Mouse (Mus musculus) hindbrain, embryonic 15.5 days (tissue): ENCODE measurements around the gene Arhgap21. TPM values are rescaled to one million over a fixed set of nuclear protein-coding genes. Genes with fewer than 3 reads are reported as not detected.
A peak's percentile ranks its signal among the peaks of the same experiment; 100 is the strongest.

Source experiments
- ATAC-seq: fragments of 200-750 bp; cut with Nextera tagmentation; 2 replicates; pipeline ENCODE4 v1.8.0; 2017; ENCODE audit warnings: low read depth, moderate number of reproducible peaks, moderate TSS enrichment; ENCODE audit not compliant: low FRiP score
- H3K27ac ChIP-seq: fragments of 300-500 bp; sonication (generic); replicated peaks from 2 replicates; pipeline ENCODE4 v1.5.1; 2015; ENCODE audit warnings: mild to moderate bottlenecking, inconsistent platforms
- H3K27me3 ChIP-seq: fragments of 300-500 bp; sonication (generic); 2 replicates; pipeline ENCODE4 v1.6.1; 2015; ENCODE audit warnings: control low read depth, inconsistent platforms
- H3K36me3 ChIP-seq: fragments of 300-500 bp; sonication (generic); 2 replicates; pipeline ENCODE4 v1.6.1; 2015; ENCODE audit warnings: control low read depth, inconsistent platforms
- H3K4me1 ChIP-seq: fragments of 300-500 bp; sonication (generic); replicated peaks from 2 replicates; pipeline ENCODE4 v1.6.1; 2015; ENCODE audit warnings: control low read depth, inconsistent platforms
- H3K4me2 ChIP-seq: fragments of 300-500 bp; sonication (generic); 2 replicates; pipeline ENCODE4 v1.6.1; 2015; ENCODE audit warnings: moderate library complexity, mild to moderate bottlenecking, inconsistent platforms
- H3K4me3 ChIP-seq: fragments of 300-500 bp; sonication (generic); 2 replicates; pipeline ENCODE4 v1.5.1; 2015; ENCODE audit warnings: mild to moderate bottlenecking, inconsistent platforms
- H3K9ac ChIP-seq: fragments of 300-500 bp; sonication (generic); 2 replicates; pipeline ENCODE4 v1.6.1; 2015; ENCODE audit warnings: inconsistent platforms
- H3K9me3 ChIP-seq: fragments of 300-500 bp; sonication (generic); 2 replicates; pipeline ENCODE4 v1.6.1; 2016; ENCODE audit warnings: control low read depth, inconsistent platforms
- WGBS: fragments of 180-500 bp; shearing (Covaris S2); methylation state at CpG from one replicate; pipeline ENCODE4 v1.1.7; 2015; 5-methylcytosine and 5-hydroxymethylcytosine counted together
- polyA plus RNA-seq: library from polyadenylated mRNA; unstranded; fragments of >200 nt; fragmentation: Nextera tagmentation; extraction: Ambion mirVana; gene quantifications from 2 replicates; pipeline ENCODE4 v1.2.1, GENCODE M21; 2015

Gene Arhgap21
- polyA plus RNA-seq, 1 experiment from 2014 or later, result 36.9 TPM

GRCm38 (mm10) chr2:20963226-20963805 is 5.4 kb downstream of the Arhgap21 start:
- Histone ChIP-seq H3K4me1 (peaks cover 56% of the 10 kb centered on the region), H3K36me3 (no peaks in the 10 kb centered on the region), H3K27ac (no peak overlapping the region), H3K9ac (no peak overlapping the region), H3K9me3 (no peaks in the 10 kb centered on the region), H3K4me2 (peak overlapping the region; percentile 35), H3K4me3 (peak overlapping the region; percentile 15), H3K27me3 (no peaks in the 10 kb centered on the region)
- no peak for ATAC-seq
- WGBS, result 67% methylated on average over 5 of the region's 5 CpGs

- ATAC-seq, result no peak
- Histone ChIP-seq H3K36me3 (no peaks in the 10 kb centered on the region), H3K4me3 (0 out of 2 replicates have a peak overlapping the region, but pooled peaks have one; percentile 1), H3K27ac (peak overlapping the region; percentile 53; the same call in 1 of the 2 replicates), H3K4me2 (peak overlapping the region; percentile 35), H3K4me1 (peaks cover 56% of the 10 kb centered on the region), H3K9me3 (no peaks in the 10 kb centered on the region), H3K27me3 (no peaks in the 10 kb centered on the region), H3K9ac (0 out of 2 replicates have a peak overlapping the region, but pooled peaks have one; percentile 12)
- 13% methylated on average over 2 of the region's 2 CpGs for WGBS
Observed at GRCm38 (mm10) chr2:20962284-20962683, 6.4 kb downstream of the Arhgap21 start.

- no peaks in the 10 kb centered on the region for H3K36me3 ChIP-seq
- peak overlapping the region; percentile 35 for H3K4me2 ChIP-seq
- no peak for ATAC-seq
- no peaks in the 10 kb centered on the region for H3K27me3 ChIP-seq
- H3K4me3 ChIP-seq, result 0 out of 2 replicates have a peak overlapping the region, but pooled peaks have one; percentile 1
- H3K9ac ChIP-seq, result no peak overlapping the region
- no peak overlapping the region for H3K27ac ChIP-seq
- 18% methylated on average over 6 of the region's 6 CpGs for WGBS
- H3K9me3 ChIP-seq, result no peaks in the 10 kb centered on the region
- peaks cover 56% of the 10 kb centered on the region for H3K4me1 ChIP-seq
Observed at GRCm38 (mm10) chr2:20961825-20962224, 6.9 kb downstream of the Arhgap21 start.

- H3K9me3 ChIP-seq, result no peaks in the 10 kb centered on the region
- no peak overlapping the region for H3K9ac ChIP-seq
- WGBS, result 37% methylated on average over 8 of the region's 8 CpGs
- no peak overlapping the region for H3K4me3 ChIP-seq
- ATAC-seq, result no peak
- no peaks in the 10 kb centered on the region for H3K36me3 ChIP-seq
- H3K4me2 ChIP-seq, result peak overlapping the region; percentile 30
- H3K27ac ChIP-seq, result no peak overlapping the region
- peaks cover 56% of the 10 kb centered on the region for H3K4me1 ChIP-seq
- no peaks in the 10 kb centered on the region for H3K27me3 ChIP-seq
Observed at GRCm38 (mm10) chr2:20961295-20961694, 7.4 kb downstream of the Arhgap21 start.

- whole genome bisulfite sequencing, result 40% methylated on average over 8 of the region's 8 CpGs
- H3K27ac ChIP-seq, result no peak overlapping the region
Observed at GRCm38 (mm10) chr2:20960668-20961035, 8.0 kb downstream of the Arhgap21 start.

GRCm38 (mm10) chr2:20959906-20960667 is 8.6 kb downstream of the Arhgap21 start:
- H3K36me3 ChIP-seq, result no peaks in the 10 kb centered on the region
- no peaks in the 10 kb centered on the region for H3K27me3 ChIP-seq
- H3K9me3 ChIP-seq, result no peaks in the 10 kb centered on the region
- H3K9ac ChIP-seq, result no peak overlapping the region
- no peak overlapping the region for H3K4me3 ChIP-seq
- H3K4me1 ChIP-seq, result peaks cover 56% of the 10 kb centered on the region
- peak overlapping the region; percentile 30 for H3K4me2 ChIP-seq
- no peak overlapping the region for H3K27ac ChIP-seq
- WGBS, result 59% methylated on average over 9 of the region's 9 CpGs
- ATAC-seq, result no peak

More at GRCm38 (mm10) chr2:20960668-20961035, 8.0 kb downstream of the Arhgap21 start:
- Histone ChIP-seq H3K4me3 (no peak overlapping the region), H3K27me3 (no peaks in the 10 kb centered on the region), H3K4me2 (peak overlapping the region; percentile 30), H3K4me1 (peaks cover 56% of the 10 kb centered on the region), H3K9me3 (no peaks in the 10 kb centered on the region), H3K36me3 (no peaks in the 10 kb centered on the region), H3K9ac (no peak overlapping the region)
- no peak for ATAC-seq

- no peak overlapping the region for H3K27ac ChIP-seq
- no peak overlapping the region for H3K9ac ChIP-seq
- no peaks in the 10 kb centered on the region for H3K36me3 ChIP-seq
- H3K9me3 ChIP-seq, result no peaks in the 10 kb centered on the region
- 83% methylated on average over 2 of the region's 2 CpGs for WGBS
- ATAC-seq, result no peak
- no peak overlapping the region for H3K4me2 ChIP-seq
- H3K27me3 ChIP-seq, result no peaks in the 10 kb centered on the region
- H3K4me3 ChIP-seq, result no peak overlapping the region
- peaks cover 51% of the 10 kb centered on the region for H3K4me1 ChIP-seq
Observed at GRCm38 (mm10) chr2:20959045-20959444, 9.6 kb downstream of the Arhgap21 start.

- H3K4me3 ChIP-seq, result no peak overlapping the region
- H3K9ac ChIP-seq, result no peak overlapping the region
- no peaks in the 10 kb centered on the region for H3K27me3 ChIP-seq
- 94% methylated on average over 1 of the region's 1 CpGs for WGBS
- H3K4me2 ChIP-seq, result no peak overlapping the region
- ATAC-seq, result no peak
- peaks cover 42% of the 10 kb centered on the region for H3K4me1 ChIP-seq
- H3K9me3 ChIP-seq, result no peaks in the 10 kb centered on the region
- H3K36me3 ChIP-seq, result no peaks in the 10 kb centered on the region
- H3K27ac ChIP-seq, result no peak overlapping the region
Observed at GRCm38 (mm10) chr2:20957995-20958394, 10.7 kb downstream of the Arhgap21 start.

- no peaks in the 10 kb centered on the region for H3K36me3 ChIP-seq
- H3K4me3 ChIP-seq, result no peak overlapping the region
- H3K27me3 ChIP-seq, result no peaks in the 10 kb centered on the region
- ATAC-seq, result no peak
- H3K4me2 ChIP-seq, result no peak overlapping the region
- no peaks in the 10 kb centered on the region for H3K9me3 ChIP-seq
- 74% methylated on average over 5 of the region's 5 CpGs for WGBS
- no peak overlapping the region for H3K27ac ChIP-seq
- peaks cover 29% of the 10 kb centered on the region for H3K4me1 ChIP-seq
- H3K9ac ChIP-seq, result no peak overlapping the region
Observed at GRCm38 (mm10) chr2:20956716-20957115, 12.0 kb downstream of the Arhgap21 start.

GRCm38 (mm10) chr2:20955996-20956395 is 12.7 kb downstream of the Arhgap21 start:
- Histone ChIP-seq H3K27me3 (no peaks in the 10 kb centered on the region), H3K4me3 (no peak overlapping the region), H3K4me2 (no peak overlapping the region), H3K9ac (no peak overlapping the region), H3K27ac (no peak overlapping the region), H3K9me3 (no peaks in the 10 kb centered on the region), H3K36me3 (no peaks in the 10 kb centered on the region), H3K4me1 (peaks cover 23% of the 10 kb centered on the region)
- 50% methylated on average over 6 of the region's 6 CpGs for WGBS
- ATAC-seq, result no peak

GRCm38 (mm10) chr2:20955376-20955775 is 13.3 kb downstream of the Arhgap21 start:
- ATAC-seq, result no peak
- no peak overlapping the region for H3K4me3 ChIP-seq
- peaks cover 20% of the 10 kb centered on the region for H3K4me1 ChIP-seq
- H3K27ac ChIP-seq, result no peak overlapping the region
- H3K9ac ChIP-seq, result no peak overlapping the region
- 75% methylated on average over 8 of the region's 8 CpGs for WGBS
- no peaks in the 10 kb centered on the region for H3K27me3 ChIP-seq
- no peaks in the 10 kb centered on the region for H3K9me3 ChIP-seq
- H3K36me3 ChIP-seq, result no peaks in the 10 kb centered on the region
- no peak overlapping the region for H3K4me2 ChIP-seq

GRCm38 (mm10) chr2:20952716-20953115 is 16.0 kb downstream of the Arhgap21 start:
- ATAC-seq, result no peak
- Histone ChIP-seq H3K9ac (no peak overlapping the region), H3K27ac (no peak overlapping the region), H3K27me3 (no peaks in the 10 kb centered on the region), H3K4me1 (peaks cover 17% of the 10 kb centered on the region), H3K4me3 (no peak overlapping the region), H3K36me3 (no peaks in the 10 kb centered on the region), H3K9me3 (no peaks in the 10 kb centered on the region), H3K4me2 (no peak overlapping the region)
- 73% methylated on average over 4 of the region's 4 CpGs for WGBS
